Mouse (Mus musculus) ES-E14 (cell line): ENCODE data around the gene Itga9. TPM values are rescaled to one million over a fixed set of nuclear protein-coding genes. Genes with fewer than 3 reads are reported as not detected.

Experiments
- DNase-seq: peaks from one replicate; pipeline ENCODE4 v3.0.0-alpha.2; 2013; ENCODE audit warnings: low read depth, low spot score
- H3K27ac ChIP-seq: 2 replicates; pipeline ENCODE4 v1.5.1; 2012; ENCODE audit warnings: low read depth, mild to moderate bottlenecking, low read length, moderate library complexity, mixed read lengths; ENCODE audit not compliant: poor library complexity, insufficient read depth, severe bottlenecking
- H3K36me3 ChIP-seq: 2 replicates; pipeline ENCODE4 v1.6.1; 2012; ENCODE audit warnings: mild to moderate bottlenecking, low read length, moderate library complexity, mixed read lengths; ENCODE audit not compliant: control insufficient read depth, poor library complexity, insufficient read depth, severe bottlenecking
- H3K4me1 ChIP-seq, 2 experiments: fragments of 150-350 bp in 1 of 2; sonication (generic) in 1 of 2; 2 replicates each; pipeline ENCODE4 v1.6.1; 2012; ENCODE audit warnings: low read length in 2 of 2, mild to moderate bottlenecking in 1 of 2, mixed read lengths in 1 of 2; ENCODE audit not compliant: control insufficient read depth in 2 of 2, insufficient read depth in 2 of 2, poor library complexity in 1 of 2
- H3K4me3 ChIP-seq, 2 experiments: fragments of 150-350 bp in 1 of 2; sonication (generic) in 1 of 2; 2 replicates each; pipeline ENCODE4 v1.5.1; 2012; ENCODE audit warnings: low read length in 2 of 2, low read depth in 1 of 2, mild to moderate bottlenecking in 1 of 2, mixed read lengths in 1 of 2; ENCODE audit not compliant: insufficient read depth in 1 of 2, poor library complexity in 1 of 2, severe bottlenecking in 1 of 2
- H3K9ac ChIP-seq: 2 replicates; pipeline ENCODE4 v1.6.1; 2012; ENCODE audit warnings: low read depth, mild to moderate bottlenecking, low read length, mixed read lengths; ENCODE audit not compliant: poor library complexity, insufficient read depth, severe bottlenecking
- H3K9me3 ChIP-seq: fragments of 150-350 bp; sonication (generic); 2 replicates; pipeline ENCODE4 v1.6.1; 2012; ENCODE audit warnings: low read depth, mild to moderate bottlenecking, low read length; ENCODE audit not compliant: control insufficient read depth, insufficient read depth
- CHD2 ChIP-seq: IDR thresholded peaks from 2 replicates; pipeline ENCODE4 v1.6.1; 2014; ENCODE audit warnings: mild to moderate bottlenecking, low read depth, low read length, inconsistent platforms
- HCFC1 ChIP-seq: IDR thresholded peaks from 2 replicates; pipeline ENCODE4 v1.6.1; 2012; ENCODE audit warnings: low read length, inconsistent platforms, borderline replicate concordance; ENCODE audit not compliant: insufficient read depth
- MAFK ChIP-seq: IDR thresholded peaks from 2 replicates; pipeline ENCODE4 v1.6.1; 2014; ENCODE audit warnings: mild to moderate bottlenecking, low read depth, low read length, inconsistent platforms; ENCODE audit not compliant: insufficient read depth
- ZC3H11A ChIP-seq: IDR thresholded peaks from 2 replicates; pipeline ENCODE4 v1.6.1; 2012; ENCODE audit warnings: low read depth, mild to moderate bottlenecking, inconsistent platforms, low read length, borderline replicate concordance
- ZNF384 ChIP-seq: IDR thresholded peaks from 2 replicates; pipeline ENCODE4 v1.6.1; 2012; ENCODE audit warnings: low read depth, low read length, inconsistent platforms
- in situ Hi-C, 2 experiments: fragments of 600-800 bp; cut with MboI; formaldehyde crosslinking; loops; one replicate each; pipeline ENCODE4 v1.15.1; 2025; ENCODE audit warnings: low sequenced_read_pairs in 2 of 2, inconsistent platforms in 1 of 2; ENCODE audit not compliant: unreplicated experiment in 2 of 2
- total RNA-seq: library from RNA; depleted of rRNA; stranded (reverse); fragments of 300-350 nt; gene quantifications from 2 replicates; pipeline ENCODE4 v1.2.3, GENCODE M21; 2012

Itga9 gene
- total RNA-seq, 1 experiment, result 19.7 TPM

GRCm38 (mm10) chr9:118647495-118647894 is 41.0 kb downstream of the Itga9 start:
- in situ Hi-C loops, result no loop called here
- no peak for DNase-seq
- Histone ChIP-seq H3K27ac (no peak overlapping the region), H3K4me1 (peaks cover 0 to 3% of the 10 kb centered on the region in 2 experiments; a peak in 2 of 4 replicates), H3K4me3 (no peak overlapping the region), H3K9ac (no peak overlapping the region), H3K36me3 (peaks cover 3% of the 10 kb centered on the region; the same call in 1 of the 2 replicates), H3K9me3 (no peaks in the 10 kb centered on the region)
- no peak for TF ChIP-seq CHD2
- TF ChIP-seq HCFC1, result no peak
- no peak for TF ChIP-seq ZC3H11A
- TF ChIP-seq ZNF384, result no peak
- TF ChIP-seq MAFK, result no peak

- H3K4me3 ChIP-seq, result no peak overlapping the region
- no peak overlapping the region for H3K9ac ChIP-seq
- H3K36me3 ChIP-seq, result no peaks in the 10 kb centered on the region
- DNase-seq, result no peak
- in situ Hi-C loops, result no loop called here
- no peaks in the 10 kb centered on the region for H3K9me3 ChIP-seq
- H3K27ac ChIP-seq, result no peak overlapping the region
- no peaks in the 10 kb centered on the region for H3K4me1 ChIP-seq
- TF ChIP-seq HCFC1, result no peak
- no peak for TF ChIP-seq ZNF384
- TF ChIP-seq MAFK, result no peak
- TF ChIP-seq CHD2, result no peak
- no peak for TF ChIP-seq ZC3H11A
Observed at GRCm38 (mm10) chr9:118650976-118651375, 44.5 kb downstream of the Itga9 start.

- TF ChIP-seq HCFC1 (no peak), MAFK (no peak), ZNF384 (no peak), CHD2 (no peak), ZC3H11A (no peak)
- H3K36me3 ChIP-seq, result no peaks in the 10 kb centered on the region
- in situ Hi-C loops, result no loop called here
- no peak overlapping the region for H3K4me3 ChIP-seq
- DNase-seq, result no peak
- H3K9ac ChIP-seq, result no peak overlapping the region
- no peak overlapping the region for H3K27ac ChIP-seq
- H3K4me1 ChIP-seq, result no peaks in the 10 kb centered on the region
- no peaks in the 10 kb centered on the region for H3K9me3 ChIP-seq
Observed at GRCm38 (mm10) chr9:118651939-118652338, 45.4 kb downstream of the Itga9 start.

- TF ChIP-seq MAFK, result no peak
- TF ChIP-seq HCFC1, result no peak
- no peak for TF ChIP-seq ZNF384
- no peak for TF ChIP-seq ZC3H11A
- no peak for TF ChIP-seq CHD2
- in situ Hi-C loops, result no loop called here
- H3K36me3 ChIP-seq, result no peaks in the 10 kb centered on the region; the same call in 1 of the 2 replicates
- no peaks in the 10 kb centered on the region for H3K4me1 ChIP-seq
- no peak overlapping the region for H3K27ac ChIP-seq
- no peaks in the 10 kb centered on the region for H3K9me3 ChIP-seq
- no peak overlapping the region for H3K9ac ChIP-seq
- H3K4me3 ChIP-seq, result no peak overlapping the region
- DNase-seq, result no peak
Observed at GRCm38 (mm10) chr9:118653436-118653835, 46.9 kb downstream of the Itga9 start.

- Histone ChIP-seq H3K36me3 (no peaks in the 10 kb centered on the region; the same call in 1 of the 2 replicates), H3K4me3 (no peak overlapping the region), H3K9me3 (no peaks in the 10 kb centered on the region), H3K9ac (no peak overlapping the region), H3K27ac (no peak overlapping the region), H3K4me1 (no peaks in the 10 kb centered on the region)
- in situ Hi-C loops, result no loop called here
- TF ChIP-seq ZC3H11A (no peak), ZNF384 (no peak), HCFC1 (no peak), CHD2 (no peak), MAFK (no peak)
- no peak for DNase-seq
Observed at GRCm38 (mm10) chr9:118654969-118655368, 48.5 kb downstream of the Itga9 start.
